Mouse (Mus musculus) left cerebral cortex, postnatal 4 days (tissue): Measurements from ENCODE around the gene Irx2. TPM values are rescaled to one million over a fixed set of nuclear protein-coding genes. Genes with fewer than 3 reads are reported as not detected.

ENCODE experiments used
- DNase-seq: peaks from one replicate; pipeline ENCODE4 v3.0.0-alpha.2; 2022
- intact Hi-C: fragments of 180-260 bp; cut with DNase I; formaldehyde crosslinking; loops from one replicate; pipeline ENCODE4 v1.15.1; 2025
- total RNA-seq, 2 experiments: library from RNA; stranded (reverse); gene quantifications; 2 replicates each; pipeline ENCODE4 v1.2.3; 2021

Irx2 gene
- under 1 TPM; 0.18 to 0.70 TPM for total RNA-seq

DNA sequence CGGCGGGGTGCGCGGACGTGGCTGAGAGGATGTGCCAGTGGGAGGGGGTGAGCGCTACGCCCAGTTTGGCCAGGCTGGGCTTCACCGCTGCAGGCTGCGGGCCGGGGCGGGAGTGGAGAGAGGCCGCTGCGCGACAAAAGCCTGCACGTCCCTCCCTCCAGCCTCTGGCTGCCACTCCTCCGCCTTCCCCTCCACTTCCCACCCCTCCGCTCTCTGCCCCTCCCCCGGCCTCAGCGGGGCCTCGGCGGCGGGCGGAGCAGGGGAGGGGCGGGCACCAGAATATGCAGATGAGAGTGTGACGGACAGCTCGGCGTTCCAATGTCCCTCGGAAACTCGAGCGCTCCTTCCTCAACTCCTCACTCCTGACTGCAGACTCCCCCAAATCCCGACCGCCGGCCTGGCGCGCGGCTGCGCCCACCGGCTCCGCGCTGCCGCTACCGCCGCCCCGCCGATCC is at the start of gene Irx2:
Irx2 (plus strand) TSS at position 359 of the 455 bp plus-strand sequence.
- intact Hi-C loops = loop anchor here (10.0 kb wide), 1 partner anchor 1524 kb away; no protein-coding TSS in a partner anchor
- DNase-seq = peak; percentile 93

DNA sequence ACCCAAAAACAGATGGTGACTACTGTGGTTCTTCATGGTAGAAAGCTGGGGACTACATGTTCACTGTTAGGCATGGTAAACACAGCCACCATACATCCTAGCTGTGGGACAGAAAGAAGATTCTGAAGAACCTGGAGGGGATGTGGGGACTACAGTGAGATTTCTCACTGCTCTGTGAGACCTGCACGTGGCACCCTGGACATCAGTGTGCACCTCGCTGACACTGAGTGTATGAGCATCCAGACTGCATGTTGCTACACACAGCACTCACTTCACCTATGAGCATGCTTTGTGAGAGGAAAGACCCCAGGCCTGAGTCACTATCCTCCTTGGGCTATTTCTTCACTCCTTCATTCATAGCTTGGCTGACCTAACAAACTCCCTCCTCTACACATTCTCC is 47.3 kb upstream of the Irx2 start:
- DNase-seq = no peak
- intact Hi-C loops = no loop called here

DNA sequence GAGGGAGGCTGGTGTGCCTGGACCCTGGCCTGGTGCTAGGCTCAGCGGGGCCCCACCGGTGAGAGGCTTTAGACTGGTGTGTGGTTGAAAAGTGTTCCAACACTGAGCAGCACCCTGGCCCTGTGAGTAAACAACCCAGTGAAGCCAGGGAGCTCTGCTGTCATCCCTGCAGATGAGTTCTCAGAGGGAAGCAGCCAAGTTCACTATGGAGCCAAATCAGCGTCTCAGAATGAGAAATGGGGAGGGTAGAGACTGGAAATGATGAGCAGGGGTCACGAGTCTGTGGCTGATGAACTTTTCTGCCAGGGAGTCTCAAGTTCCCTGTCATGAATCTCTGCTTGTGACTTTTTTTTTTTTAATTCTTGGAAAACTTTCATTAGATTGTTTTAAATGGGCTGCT is 36.1 kb upstream of the Irx2 start:
- intact Hi-C loops = no loop called here
- peak; percentile 4 for DNase-seq

DNA sequence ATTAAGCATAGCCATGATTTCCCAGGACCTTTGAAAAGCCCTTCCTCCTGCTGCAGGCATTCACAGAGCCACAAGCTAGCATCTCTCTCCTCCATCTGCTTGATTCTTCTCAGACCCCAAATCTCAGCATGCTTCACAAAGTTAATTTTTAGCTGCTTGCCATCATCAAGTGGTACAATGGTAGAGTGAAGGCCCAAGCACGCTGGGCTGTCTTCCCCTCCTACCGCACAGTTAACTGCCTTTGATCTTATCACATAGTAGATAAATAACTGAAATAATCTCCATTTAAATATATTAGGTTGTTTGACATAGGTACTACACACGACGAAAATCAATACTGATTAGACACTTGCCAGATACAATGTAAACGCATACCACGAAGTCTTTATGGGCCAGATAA is 35.3 kb upstream of the Irx2 start:
- DNase-seq = no peak
- intact Hi-C loops = no loop called here

GRCm38 (mm10) chr13:72593710-72594111 is 34.9 kb upstream of the Irx2 start:
- DNase-seq = no peak
- intact Hi-C loops = no loop called here

- intact Hi-C loops = no loop called here
- no peak for DNase-seq
Observed at GRCm38 (mm10) chr13:72599254-72599653, 29.4 kb upstream of the Irx2 start.

- no peak for DNase-seq
- intact Hi-C loops = no loop called here
Observed at GRCm38 (mm10) chr13:72608706-72609105, 19.9 kb upstream of the Irx2 start.

- DNase-seq = no peak
- intact Hi-C loops = no loop called here
Observed at GRCm38 (mm10) chr13:72610277-72610676, 18.3 kb upstream of the Irx2 start.

DNA sequence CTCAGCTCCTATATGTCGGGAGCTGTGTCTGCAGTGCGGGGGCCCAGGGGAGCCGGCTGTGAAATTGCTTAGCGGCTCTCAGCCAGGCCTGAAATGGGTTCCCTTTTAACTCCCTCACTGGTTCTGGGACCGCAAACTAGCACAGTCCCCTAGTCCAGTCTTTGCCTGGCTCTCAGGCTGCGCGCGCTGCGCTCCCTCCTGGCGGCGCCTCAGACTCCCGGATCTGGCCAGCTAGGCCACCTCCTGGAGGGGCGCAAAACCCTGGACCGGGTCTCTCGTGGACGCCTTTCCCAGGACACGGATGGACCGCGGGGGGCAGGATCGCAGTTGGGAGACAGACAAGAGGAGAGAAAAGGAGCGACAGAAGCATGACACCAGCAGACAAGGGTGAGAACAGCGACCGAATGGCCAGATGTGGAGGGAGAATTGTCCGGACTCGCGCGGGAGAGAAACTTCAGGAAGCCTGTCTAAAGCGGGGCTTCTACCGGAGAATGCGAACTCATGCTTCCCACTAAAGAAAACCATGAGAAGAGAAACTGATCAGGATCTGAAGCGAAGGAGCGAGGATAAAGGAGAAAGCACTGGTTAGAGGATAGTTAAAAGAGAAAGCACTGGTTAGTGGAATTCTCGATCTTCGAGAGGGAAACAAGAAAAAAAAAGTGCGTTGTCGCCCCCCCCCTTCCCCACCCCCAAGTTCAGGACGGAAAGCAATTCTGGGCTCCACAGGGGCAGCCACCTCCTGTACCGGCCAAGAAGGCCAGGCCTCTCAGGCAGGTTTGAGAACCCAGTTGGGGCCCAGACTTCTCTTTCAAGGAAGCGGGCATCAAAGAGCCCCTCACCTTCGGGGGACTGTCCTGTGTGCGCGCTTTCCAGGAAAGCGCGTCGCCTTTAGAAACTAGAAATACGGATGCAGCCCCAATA is 4.4 kb upstream of the Irx2 start:
- DNase-seq = peak; percentile 53
- intact Hi-C loops = loop anchor here (5.0 to 10.0 kb wide), 3 partner anchors 417 to 1519 kb away; no protein-coding TSS in a partner anchor

- no peak for DNase-seq
- intact Hi-C loops = loop anchor here (5.0 to 10.0 kb wide), 3 partner anchors 418 to 1520 kb away; no protein-coding TSS in a partner anchor
Observed at GRCm38 (mm10) chr13:72624847-72625170, 3.8 kb upstream of the Irx2 start.

DNA sequence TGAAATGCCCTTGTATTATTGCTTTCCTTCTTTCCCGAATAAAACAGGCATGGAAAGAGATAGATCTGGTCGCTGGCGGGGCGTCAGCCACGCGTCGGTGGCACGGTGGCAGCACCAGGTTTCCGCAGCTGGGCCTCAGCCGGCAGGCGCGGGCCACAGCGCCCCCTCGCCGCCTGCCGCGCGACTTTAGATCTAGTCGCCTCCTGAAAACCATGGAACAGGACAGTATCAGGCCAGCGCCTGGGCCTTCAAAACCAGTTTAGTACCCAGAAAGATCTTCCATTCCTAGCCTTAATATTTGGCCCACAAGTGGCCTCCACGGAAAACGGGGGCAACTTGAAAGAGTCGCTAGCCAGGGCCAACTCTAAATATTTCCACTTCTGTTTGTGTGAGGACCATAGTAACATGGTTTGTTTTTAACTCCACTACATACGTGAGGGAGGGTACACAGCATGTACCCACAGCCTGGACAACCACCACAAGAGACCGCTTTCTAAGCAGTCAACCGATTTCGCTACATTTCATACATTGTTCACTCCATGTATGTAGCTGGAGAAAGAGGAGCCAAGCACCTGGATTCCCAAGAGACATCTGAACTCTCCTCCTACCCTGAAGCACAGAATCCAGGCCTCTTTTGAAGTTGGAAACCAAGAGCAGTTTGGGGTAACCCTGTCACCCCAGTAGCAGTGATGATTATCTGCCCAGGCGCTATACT is 3.2 kb upstream of the Irx2 start:
- peak; percentile 59 for DNase-seq
- intact Hi-C loops = loop anchor here (10.0 kb wide), 1 partner anchor 1521 kb away; no protein-coding TSS in a partner anchor

DNA sequence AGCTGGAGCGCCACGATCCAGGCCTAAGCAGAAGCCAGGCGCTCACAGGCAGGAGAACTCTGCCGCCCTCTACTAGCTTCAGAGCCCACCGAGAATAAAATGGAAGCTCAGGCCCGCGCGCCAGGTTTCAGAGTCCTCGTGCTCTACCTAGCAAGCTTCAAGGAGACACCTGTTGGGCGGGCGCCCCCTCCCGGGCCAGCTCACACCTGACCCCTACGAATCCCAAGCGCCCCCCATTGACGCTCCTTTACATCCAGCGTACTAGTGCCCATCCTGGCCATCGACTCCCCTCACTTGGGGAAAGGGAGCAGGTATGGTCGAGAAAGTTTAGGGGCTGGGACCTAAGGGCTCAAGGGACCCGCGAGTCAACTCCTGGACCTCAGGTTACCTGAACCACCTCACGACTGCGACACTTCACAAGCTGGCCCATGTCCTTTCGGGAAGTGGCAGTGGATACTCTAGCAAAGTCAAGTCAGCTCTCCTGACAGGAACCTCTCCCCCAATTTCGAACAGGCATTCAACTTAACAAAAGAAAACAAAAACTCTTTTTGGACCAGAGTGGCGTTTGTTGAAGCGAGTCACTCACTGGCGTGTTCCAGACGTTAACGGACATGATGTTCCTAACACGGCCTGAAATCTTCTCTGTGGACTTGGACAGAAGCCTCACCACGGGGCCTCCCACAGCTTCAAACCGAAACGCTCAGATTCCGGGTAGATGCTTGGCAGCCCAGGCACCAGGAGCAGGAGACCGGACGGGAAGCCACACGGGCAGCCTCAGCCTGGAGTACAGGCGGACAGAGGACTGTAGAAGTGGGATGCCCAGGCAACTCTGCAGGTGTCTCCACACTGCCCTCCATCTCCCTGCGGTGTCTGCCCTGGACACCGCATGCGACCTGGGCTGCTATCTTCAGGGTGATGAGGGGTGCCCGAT is 964 bp upstream of the Irx2 start:
- peak; percentile 43 for DNase-seq
- intact Hi-C loops = loop anchor here (10.0 kb wide), 1 partner anchor 1523 kb away; no protein-coding TSS in a partner anchor

DNA sequence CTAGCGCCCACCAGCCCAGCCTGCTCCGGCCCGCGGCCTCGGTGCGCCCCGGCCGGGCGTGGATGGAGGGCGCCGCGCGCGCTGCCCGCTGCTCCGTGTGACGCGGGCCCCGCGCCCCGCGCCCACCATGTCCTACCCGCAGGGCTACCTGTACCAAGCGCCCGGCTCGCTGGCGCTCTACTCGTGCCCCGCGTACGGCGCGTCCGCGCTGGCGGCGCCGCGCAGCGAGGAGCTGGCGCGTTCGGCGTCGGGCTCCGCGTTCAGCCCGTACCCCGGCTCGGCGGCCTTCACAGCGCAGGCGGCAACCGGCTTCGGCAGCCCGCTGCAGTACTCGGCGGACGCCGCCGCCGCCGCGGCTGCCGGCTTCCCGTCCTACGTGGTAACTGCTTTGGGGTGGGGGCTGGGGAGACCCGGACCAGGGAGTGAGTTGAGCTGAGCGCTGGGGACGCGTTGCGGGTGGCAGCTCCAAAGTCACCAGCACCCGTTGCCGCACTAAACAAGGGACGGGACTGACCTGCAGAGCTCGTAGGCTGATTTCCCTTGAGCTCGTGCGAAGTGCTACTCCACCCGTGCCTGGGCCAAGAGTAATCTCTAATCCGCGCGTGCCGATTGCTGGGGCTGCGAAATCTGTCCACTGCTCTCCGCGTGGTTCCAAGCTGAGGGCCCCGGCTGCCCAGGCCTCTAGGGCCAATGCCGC is 463 bp downstream of the Irx2 start:
- intact Hi-C loops = loop anchor here (10.0 kb wide), 1 partner anchor 1524 kb away; no protein-coding TSS in a partner anchor

DNA sequence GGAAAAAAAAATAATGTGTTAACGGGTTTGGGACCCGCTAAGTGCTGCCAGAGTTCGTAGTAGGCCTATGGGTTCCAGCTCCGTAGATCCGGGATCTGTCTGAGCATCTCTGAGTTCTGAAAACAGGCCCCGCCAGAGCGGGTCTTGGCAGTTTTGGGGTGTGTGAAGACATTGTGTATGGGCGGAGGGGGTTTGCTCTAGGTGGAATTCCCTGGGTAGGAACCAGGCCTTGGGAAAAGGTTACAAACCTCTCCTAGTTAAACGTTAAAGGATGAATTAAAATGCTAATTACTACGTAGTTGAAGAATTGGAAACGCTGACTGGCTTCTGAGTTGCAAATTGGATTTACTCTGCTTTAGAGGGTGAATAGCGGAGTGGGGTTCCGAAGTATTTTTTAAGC is 1.2 kb downstream of the Irx2 start:
- DNase-seq = no peak
- intact Hi-C loops = loop anchor here (10.0 kb wide), 2 partner anchors 635 to 1525 kb away; partner anchors contain the start of gene Irx4

More for the DNA sequence above, 463 bp downstream of the Irx2 start:
- peak; percentile 43 for DNase-seq

- intact Hi-C loops = loop anchor here (10.0 kb wide), 1 partner anchor 634 kb away; the partner anchor contains the start of gene Irx4
- DNase-seq = no peak
Observed at GRCm38 (mm10) chr13:72630501-72631372, 2.1 kb downstream of the Irx2 start.

- intact Hi-C loops = loop anchor here (2.0 to 10.0 kb wide), 2 partner anchors 633 to 667 kb away; partner anchors contain the start of gene Irx4
Observed at GRCm38 (mm10) chr13:72631373-72632021, 2.9 kb downstream of the Irx2 start.

GRCm38 (mm10) chr13:72632361-72632760 is 3.7 kb downstream of the Irx2 start:
- intact Hi-C loops = loop anchor here (2.0 to 10.0 kb wide), 2 partner anchors 632 to 668 kb away; partner anchors contain the start of gene Irx4
- no peak for DNase-seq

More at GRCm38 (mm10) chr13:72631373-72632021, 2.9 kb downstream of the Irx2 start:
- peak; percentile 52 for DNase-seq

DNA sequence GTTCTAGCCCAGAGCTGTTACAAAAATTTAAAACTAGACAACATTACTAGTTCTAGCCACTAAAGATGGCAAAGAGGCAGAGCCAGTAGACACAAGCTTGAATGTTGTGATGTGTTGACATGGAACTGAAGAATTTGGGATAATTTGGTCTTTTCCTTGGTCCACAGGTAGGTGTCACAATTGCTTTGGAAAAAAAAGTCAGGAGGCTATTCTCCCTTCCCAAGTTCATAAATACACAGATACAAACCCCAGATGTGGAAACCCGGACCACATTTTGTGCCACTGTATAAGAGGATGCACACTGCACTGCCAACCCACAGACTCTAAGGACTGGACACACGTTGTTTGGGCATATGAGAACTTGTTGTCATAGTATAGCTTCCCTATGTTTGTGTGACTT is 4.5 kb downstream of the Irx2 start:
- DNase-seq = no peak
- intact Hi-C loops = loop anchor here (2.0 to 10.0 kb wide), 2 partner anchors 632 to 668 kb away; partner anchors contain the start of gene Irx4
